Mouse (Mus musculus) kidney, embryonic 14.5 days (tissue): ENCODE measurements at regions not wholly inside any gene's neighbourhood (a gene's known extent, or its start where the extent isn't known, plus 50 kb on each side); places are given as distances from the start of the nearest gene placed in this dataset.

Experiments
- ATAC-seq: fragments of 200-750 bp; cut with Nextera tagmentation; 2 replicates; pipeline ENCODE4 v1.8.0; 2017; ENCODE audit warnings: moderate number of reproducible peaks, mild to moderate bottlenecking, moderate TSS enrichment, moderate library complexity; ENCODE audit not compliant: low FRiP score, low TSS enrichment
- H3K27ac ChIP-seq: fragments of 300-500 bp; sonication (generic); 2 replicates; pipeline ENCODE4 v1.5.1; 2014; ENCODE audit warnings: low read depth, mild to moderate bottlenecking, low read length, moderate library complexity, mixed read lengths
- H3K27me3 ChIP-seq: fragments of 300-500 bp; sonication (generic); 2 replicates; pipeline ENCODE4 v1.6.1; 2014; ENCODE audit warnings: mild to moderate bottlenecking, low read length; ENCODE audit not compliant: control insufficient read depth, insufficient read depth
- H3K36me3 ChIP-seq: fragments of 300-500 bp; sonication (generic); 2 replicates; pipeline ENCODE4 v1.6.1; 2014; ENCODE audit warnings: low read length, mixed read lengths; ENCODE audit not compliant: control insufficient read depth, insufficient read depth
- H3K4me1 ChIP-seq: fragments of 300-500 bp; sonication (generic); 2 replicates; pipeline ENCODE4 v1.6.1; 2014; ENCODE audit warnings: low read length, mixed read lengths; ENCODE audit not compliant: control insufficient read depth, insufficient read depth
- H3K4me2 ChIP-seq: fragments of 300-500 bp; sonication (generic); replicated peaks from 2 replicates; pipeline ENCODE4 v1.6.1; 2014; ENCODE audit warnings: low read depth, mild to moderate bottlenecking, low read length
- H3K4me3 ChIP-seq: fragments of 300-500 bp; sonication (generic); 2 replicates; pipeline ENCODE4 v1.5.1; 2014; ENCODE audit warnings: mild to moderate bottlenecking, low read length
- H3K9ac ChIP-seq: fragments of 300-500 bp; sonication (generic); 2 replicates; pipeline ENCODE4 v1.6.1; 2014; ENCODE audit warnings: low read depth, mild to moderate bottlenecking, low read length, moderate library complexity
- H3K9me3 ChIP-seq: fragments of 300-500 bp; sonication (generic); 2 replicates; pipeline ENCODE4 v1.6.1; 2016; ENCODE audit warnings: low read length; ENCODE audit not compliant: control insufficient read depth
- WGBS: fragments of 180-500 bp; shearing (Covaris S2); extraction: QIAGEN DNeasy Blood & Tissue Kit; methylation state at CpG from one replicate; pipeline ENCODE4 v1.1.7; 2014; 5-methylcytosine and 5-hydroxymethylcytosine counted together

DNA sequence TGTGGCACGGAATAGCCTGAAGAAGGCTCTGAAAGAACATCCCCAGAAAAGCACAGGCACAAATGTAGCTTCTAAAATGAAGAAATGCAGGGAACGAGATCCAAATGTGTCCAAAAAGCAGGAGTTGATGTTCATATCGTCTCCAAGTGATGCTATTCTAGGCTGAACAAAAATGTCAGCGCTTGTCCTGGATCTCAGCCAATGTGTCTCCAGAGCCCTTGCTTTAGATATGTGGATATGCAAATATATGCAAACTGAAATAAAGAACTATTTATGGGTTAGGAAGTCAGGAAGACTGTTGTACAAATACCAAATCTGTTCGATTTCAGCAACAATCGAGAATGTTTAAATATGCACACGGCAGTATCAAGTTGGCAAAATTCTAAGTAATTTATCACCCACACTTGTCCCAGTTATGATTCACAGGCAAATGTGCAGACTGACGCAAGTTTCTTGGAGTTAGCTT lies 320.4 kb downstream of the Synb start:
- Histone ChIP-seq H3K36me3 (no peaks in the 10 kb centered on the region), H3K4me3 (no peak overlapping the region), H3K9me3 (no peaks in the 10 kb centered on the region), H3K27me3 (no peaks in the 10 kb centered on the region), H3K4me2 (no peak overlapping the region), H3K27ac (no peak overlapping the region), H3K4me1 (no peaks in the 10 kb centered on the region), H3K9ac (no peak overlapping the region)
- 80% methylated on average over 8 of the region's 8 CpGs for WGBS
- no peak for ATAC-seq

DNA sequence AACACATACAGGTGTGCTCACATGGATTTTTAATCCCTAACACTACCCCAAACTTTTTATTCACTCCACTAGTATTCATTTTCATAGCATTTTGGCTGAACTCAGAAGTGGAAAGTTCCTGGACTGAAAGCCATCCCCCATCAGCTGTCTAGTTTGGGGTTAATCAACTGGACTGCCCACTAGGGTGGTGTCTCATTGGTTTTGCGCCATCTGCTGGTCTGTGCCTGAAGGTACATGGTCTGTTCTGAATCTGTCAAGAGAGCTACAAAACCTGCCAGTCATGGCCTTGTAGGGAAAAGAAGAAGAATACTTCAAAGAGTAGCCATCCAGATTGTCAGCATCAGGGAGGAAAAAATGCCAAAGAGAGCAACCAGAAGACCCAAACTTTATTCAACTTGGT lies 327.3 kb downstream of the Synb start:
- Histone ChIP-seq H3K4me1 (no peaks in the 10 kb centered on the region), H3K4me2 (no peak overlapping the region), H3K9ac (no peak overlapping the region), H3K27ac (no peak overlapping the region), H3K4me3 (no peak overlapping the region), H3K36me3 (no peaks in the 10 kb centered on the region), H3K27me3 (no peaks in the 10 kb centered on the region), H3K9me3 (no peaks in the 10 kb centered on the region)
- ATAC-seq, result peak; percentile 60; the same call in 1 of the 2 replicates
- 7% methylated on average over 1 of the region's 1 CpGs for WGBS

GRCm38 (mm10) chr14:68954577-68955460 lies 339.3 kb downstream of the Synb start:
- no peak overlapping the region for H3K9ac ChIP-seq
- no peaks in the 10 kb centered on the region for H3K9me3 ChIP-seq
- WGBS, result 58% methylated on average over 9 of the region's 9 CpGs
- no peak overlapping the region for H3K4me3 ChIP-seq
- no peaks in the 10 kb centered on the region for H3K27me3 ChIP-seq
- H3K36me3 ChIP-seq, result no peaks in the 10 kb centered on the region
- H3K4me1 ChIP-seq, result no peaks in the 10 kb centered on the region
- no peak overlapping the region for H3K27ac ChIP-seq
- no peak overlapping the region for H3K4me2 ChIP-seq
- ATAC-seq, result no peak

DNA sequence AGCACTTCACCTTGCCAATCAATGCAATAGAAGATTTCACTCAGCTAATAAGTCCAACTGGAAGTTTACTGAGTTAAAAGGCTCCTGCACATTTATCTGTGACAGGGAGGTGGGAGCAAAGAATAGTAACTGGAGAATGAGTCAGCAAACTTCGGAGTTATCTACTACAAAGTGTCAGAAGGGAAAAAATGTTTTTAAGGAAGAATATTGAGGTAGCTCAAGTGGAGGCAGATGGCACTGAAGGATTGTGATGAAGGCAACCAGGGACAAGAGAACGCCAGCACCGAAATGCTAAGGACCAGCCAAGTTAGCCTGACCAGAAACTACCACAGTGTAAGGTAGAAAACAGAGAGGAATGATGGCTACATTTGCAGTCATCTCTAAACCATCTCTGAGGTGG lies 348.2 kb downstream of the Synb start:
- Histone ChIP-seq H3K4me3 (no peak overlapping the region), H3K27me3 (no peaks in the 10 kb centered on the region), H3K4me2 (no peak overlapping the region), H3K9ac (no peak overlapping the region), H3K4me1 (peaks cover 5% of the 10 kb centered on the region; the same call in 1 of the 2 replicates), H3K36me3 (no peaks in the 10 kb centered on the region), H3K27ac (no peak overlapping the region), H3K9me3 (no peaks in the 10 kb centered on the region)
- no peak for ATAC-seq
- 80% methylated on average over 3 of the region's 3 CpGs for WGBS

- Histone ChIP-seq H3K36me3 (no peaks in the 10 kb centered on the region), H3K9ac (no peak overlapping the region), H3K27me3 (no peaks in the 10 kb centered on the region), H3K4me1 (peaks cover 8% of the 10 kb centered on the region; the same call in 1 of the 2 replicates), H3K4me3 (no peak overlapping the region), H3K27ac (no peak overlapping the region), H3K9me3 (no peaks in the 10 kb centered on the region), H3K4me2 (no peak overlapping the region)
- ATAC-seq, result no peak; the same call in 1 of the 2 replicates
- WGBS, result 11% methylated on average over 4 of the region's 4 CpGs
These were observed 348.7 kb downstream of the Synb start for GRCm38 (mm10) chr14:68945434-68945833.

DNA sequence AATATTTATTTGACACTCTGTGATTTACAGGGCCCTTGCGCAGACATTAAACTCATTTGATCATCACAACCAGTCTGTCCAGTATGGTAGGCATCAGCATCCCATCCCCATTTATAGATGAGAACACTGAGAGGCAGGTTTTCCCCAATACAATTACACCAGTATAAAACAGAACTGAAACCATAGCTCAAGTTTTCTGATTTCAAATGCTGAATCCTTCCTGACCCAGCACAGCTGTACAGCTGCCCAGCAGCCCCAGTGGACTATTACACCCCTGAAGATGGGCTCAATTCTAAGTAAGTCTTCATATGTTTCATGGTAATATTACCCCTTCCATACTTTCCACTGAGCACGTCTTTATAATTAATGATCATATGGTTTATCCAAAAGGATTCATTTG lies 352.3 kb downstream of the Synb start:
- H3K27ac ChIP-seq, result no peak overlapping the region
- H3K36me3 ChIP-seq, result no peaks in the 10 kb centered on the region
- H3K27me3 ChIP-seq, result no peaks in the 10 kb centered on the region
- H3K9me3 ChIP-seq, result no peaks in the 10 kb centered on the region
- H3K4me3 ChIP-seq, result no peak overlapping the region
- no peak overlapping the region for H3K4me2 ChIP-seq
- 83% methylated on average over 2 of the region's 2 CpGs for WGBS
- ATAC-seq, result no peak
- H3K4me1 ChIP-seq, result peaks cover 8% of the 10 kb centered on the region; the same call in 1 of the 2 replicates
- H3K9ac ChIP-seq, result no peak overlapping the region

DNA sequence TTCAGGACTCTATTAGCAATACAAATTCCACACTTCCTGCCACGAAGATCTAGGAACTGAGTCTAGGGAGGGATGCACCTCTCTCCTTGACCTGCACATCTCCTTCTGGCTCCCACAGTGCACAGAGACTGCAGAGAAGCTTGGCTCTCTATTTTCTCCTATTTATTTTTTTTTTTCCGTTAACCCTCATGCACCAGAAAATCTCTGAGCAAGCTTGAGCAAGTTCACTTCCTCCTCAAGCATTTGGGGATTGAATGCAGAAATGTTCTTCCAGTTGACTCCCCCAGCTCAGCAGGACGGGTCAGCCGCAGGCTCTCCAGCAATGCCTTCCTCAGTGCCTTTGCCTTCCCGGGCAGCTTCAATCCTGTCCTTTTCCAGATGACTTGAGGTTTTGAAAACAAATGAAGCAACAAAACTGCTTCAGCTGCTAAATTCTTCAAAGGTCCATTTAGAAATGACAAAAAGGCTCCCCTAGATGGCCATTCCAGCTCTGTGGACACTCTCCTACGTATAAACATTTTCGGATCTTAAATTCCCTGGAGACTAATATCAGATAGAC lies 352.9 kb downstream of the Synb start:
- WGBS, result 47% methylated on average over 7 of the region's 7 CpGs
- Histone ChIP-seq H3K36me3 (no peaks in the 10 kb centered on the region), H3K9ac (no peak overlapping the region), H3K4me1 (peaks cover 7% of the 10 kb centered on the region; the same call in 1 of the 2 replicates), H3K9me3 (no peaks in the 10 kb centered on the region), H3K27ac (no peak overlapping the region), H3K27me3 (no peaks in the 10 kb centered on the region), H3K4me2 (no peak overlapping the region), H3K4me3 (no peak overlapping the region)
- no peak for ATAC-seq

- WGBS, result 53% methylated on average over 6 of the region's 6 CpGs
- Histone ChIP-seq H3K9ac (no peak overlapping the region), H3K4me3 (no peak overlapping the region), H3K36me3 (no peaks in the 10 kb centered on the region), H3K27ac (peak overlapping the region; percentile 67; the same call in 1 of the 2 replicates), H3K27me3 (no peaks in the 10 kb centered on the region), H3K4me1 (peaks cover 15% of the 10 kb centered on the region; the same call in 1 of the 2 replicates), H3K4me2 (no peak overlapping the region), H3K9me3 (no peaks in the 10 kb centered on the region)
- ATAC-seq, result no peak; the same call in 1 of the 2 replicates
These were observed 358.8 kb downstream of the Synb start for GRCm38 (mm10) chr14:68935303-68935662.
